Mouse (Mus musculus): Measurements from ENCODE around the gene Cabs1.

DNA sequence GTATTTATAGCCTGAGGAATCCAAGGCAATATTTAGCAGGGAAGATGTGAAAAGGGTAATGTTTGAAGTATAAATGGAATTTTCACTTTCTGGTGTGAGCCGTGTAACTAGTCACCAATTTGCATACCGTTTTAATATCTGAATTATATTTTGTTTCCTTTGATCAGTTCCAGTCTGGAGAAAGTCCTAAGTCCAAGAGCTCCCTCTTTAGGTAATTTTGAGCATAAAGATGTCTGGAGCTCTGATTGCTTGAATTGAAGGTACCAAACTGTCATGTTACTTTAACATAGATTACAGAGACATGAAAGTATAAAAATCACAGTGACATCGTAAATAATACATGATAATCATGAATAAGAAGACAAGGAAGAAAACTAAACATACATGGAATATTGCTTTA is 38.5 kb upstream of the Cabs1 start:
- no peak for TF ChIP-seq CTCF (IDR thresholded peaks at IDR 0.05; ENCODE audit: low read depth, low read length)
- no peak for TF ChIP-seq POLR2A (IDR thresholded peaks at IDR 0.05; ENCODE audit: extremely low read depth, insufficient read depth, low read length)
